Mouse (Mus musculus): ENCODE results near the gene Mcam. TPM values are rescaled to one million over a fixed set of nuclear protein-coding genes. Genes with fewer than 3 reads are reported as not detected.
A peak's percentile ranks its signal among the peaks of the same experiment; 100 is the strongest.

Gene Mcam
- 12.9 and 15.0 TPM in 2 replicates for polyA plus RNA-seq (2015; fragmentation: Nextera tagmentation; extraction: Ambion mirVana)

- Histone ChIP-seq H3K27me3 (replicated peaks; ENCODE audit: control insufficient read depth, insufficient read depth, low read length) (peaks cover 5% of the 10 kb centered on the region; the same call in 1 of the 2 replicates), H3K4me2 (ENCODE audit: low read length) (peak within 1 kb of the TSS; percentile 75), H3K9me3 (ENCODE audit: control insufficient read depth, low read length) (no peaks in the 10 kb centered on the region), H3K4me1 (replicated peaks; ENCODE audit: control insufficient read depth, insufficient read depth, low read length) (peaks cover 35% of the 10 kb centered on the region), H3K36me3 (ENCODE audit: control insufficient read depth, insufficient read depth) (no peaks in the 10 kb centered on the region), H3K4me3 (replicated peaks; ENCODE audit: low read length) (peak within 1 kb of the TSS; percentile 39), H3K27ac (ENCODE audit: low read length) (no peak within 1 kb of the TSS), H3K9ac (replicated peaks; ENCODE audit: low read depth, low read length) (peak within 1 kb of the TSS; percentile 33)
- ATAC-seq: peak; percentile 54
- 1% methylated on average over 50 of the region's 55 CpGs for WGBS
Observed at GRCm38 (mm10) chr9:44134101-44134850, at the start of gene Mcam. Mcam (plus strand) TSS chr9:44134469.

GRCm38 (mm10) chr9:44084659-44085229, 49.5 kb upstream of the Mcam start:
- WGBS: 0% methylated on average over 62 of the region's 62 CpGs
- Histone ChIP-seq H3K27me3 (replicated peaks; ENCODE audit: control insufficient read depth, insufficient read depth, low read length) (0 out of 2 replicates have a peak, but pooled peaks cover 8% of the 10 kb centered on the region), H3K27ac (ENCODE audit: low read length) (no peak overlapping the region), H3K4me3 (replicated peaks; ENCODE audit: low read length) (peak overlapping the region; percentile 64), H3K9ac (replicated peaks; ENCODE audit: low read depth, low read length) (peak overlapping the region; percentile 66), H3K4me1 (replicated peaks; ENCODE audit: control insufficient read depth, insufficient read depth, low read length) (peaks cover 40% of the 10 kb centered on the region), H3K9me3 (ENCODE audit: control insufficient read depth, low read length) (no peaks in the 10 kb centered on the region), H3K4me2 (ENCODE audit: low read length) (peak overlapping the region; percentile 100), H3K36me3 (ENCODE audit: control insufficient read depth, insufficient read depth) (no peaks in the 10 kb centered on the region)
- peak; percentile 57 for ATAC-seq

GRCm38 (mm10) chr9:44085276-44085675, 49.0 kb upstream of the Mcam start:
- Histone ChIP-seq H3K9ac (replicated peaks; ENCODE audit: low read depth, low read length) (peak overlapping the region; percentile 66), H3K4me3 (replicated peaks; ENCODE audit: low read length) (peak overlapping the region; percentile 64), H3K4me2 (ENCODE audit: low read length) (peak overlapping the region; percentile 100), H3K27ac (ENCODE audit: low read length) (no peak overlapping the region), H3K36me3 (ENCODE audit: control insufficient read depth, insufficient read depth) (no peaks in the 10 kb centered on the region), H3K4me1 (replicated peaks; ENCODE audit: control insufficient read depth, insufficient read depth, low read length) (peaks cover 40% of the 10 kb centered on the region), H3K9me3 (ENCODE audit: control insufficient read depth, low read length) (no peaks in the 10 kb centered on the region), H3K27me3 (replicated peaks; ENCODE audit: control insufficient read depth, insufficient read depth, low read length) (0 out of 2 replicates have a peak, but pooled peaks cover 8% of the 10 kb centered on the region)
- no peak for ATAC-seq
- 4% methylated on average over 10 of the region's 10 CpGs for WGBS

GRCm38 (mm10) chr9:44085741-44086665, 48.3 kb upstream of the Mcam start:
- peak; percentile 10; the same call in 1 of the 2 replicates for ATAC-seq
- Histone ChIP-seq H3K27me3 (replicated peaks; ENCODE audit: control insufficient read depth, insufficient read depth, low read length) (0 out of 2 replicates have a peak, but pooled peaks cover 8% of the 10 kb centered on the region), H3K9ac (replicated peaks; ENCODE audit: low read depth, low read length) (no peak overlapping the region), H3K36me3 (ENCODE audit: control insufficient read depth, insufficient read depth) (no peaks in the 10 kb centered on the region), H3K27ac (ENCODE audit: low read length) (no peak overlapping the region), H3K4me1 (replicated peaks; ENCODE audit: control insufficient read depth, insufficient read depth, low read length) (peaks cover 40% of the 10 kb centered on the region), H3K9me3 (ENCODE audit: control insufficient read depth, low read length) (no peaks in the 10 kb centered on the region), H3K4me2 (ENCODE audit: low read length) (no peak overlapping the region), H3K4me3 (replicated peaks; ENCODE audit: low read length) (no peak overlapping the region)
- WGBS: 61% methylated on average over 15 of the region's 15 CpGs

- 41% methylated on average over 10 of the region's 10 CpGs for WGBS
- Histone ChIP-seq H3K4me1 (replicated peaks; ENCODE audit: control insufficient read depth, insufficient read depth, low read length) (peaks cover 36% of the 10 kb centered on the region), H3K4me3 (replicated peaks; ENCODE audit: low read length) (no peak overlapping the region), H3K9me3 (ENCODE audit: control insufficient read depth, low read length) (no peaks in the 10 kb centered on the region), H3K36me3 (ENCODE audit: control insufficient read depth, insufficient read depth) (no peaks in the 10 kb centered on the region), H3K27ac (ENCODE audit: low read length) (no peak overlapping the region), H3K27me3 (replicated peaks; ENCODE audit: control insufficient read depth, insufficient read depth, low read length) (0 out of 2 replicates have a peak, but pooled peaks cover 8% of the 10 kb centered on the region), H3K4me2 (ENCODE audit: low read length) (no peak overlapping the region), H3K9ac (replicated peaks; ENCODE audit: low read depth, low read length) (no peak overlapping the region)
- no peak for ATAC-seq
Observed at GRCm38 (mm10) chr9:44086960-44087359, 47.3 kb upstream of the Mcam start.

- H3K27ac ChIP-seq (ENCODE audit: low read length): no peak overlapping the region
- WGBS: 12% methylated on average over 15 of the region's 15 CpGs
Observed at GRCm38 (mm10) chr9:44087761-44088455, 46.4 kb upstream of the Mcam start.

GRCm38 (mm10) chr9:44088877-44089608, 45.2 kb upstream of the Mcam start:
- 65% methylated on average over 12 of the region's 12 CpGs for WGBS
- ATAC-seq: no peak
- no peaks in the 10 kb centered on the region for H3K9me3 ChIP-seq (ENCODE audit: control insufficient read depth, low read length)
- H3K27me3 ChIP-seq (replicated peaks; ENCODE audit: control insufficient read depth, insufficient read depth, low read length): 0 out of 2 replicates have a peak, but pooled peaks cover 4% of the 10 kb centered on the region
- no peak overlapping the region for H3K4me3 ChIP-seq (replicated peaks; ENCODE audit: low read length)
- H3K36me3 ChIP-seq (ENCODE audit: control insufficient read depth, insufficient read depth): no peaks in the 10 kb centered on the region
- no peak overlapping the region for H3K27ac ChIP-seq (ENCODE audit: low read length)
- H3K4me2 ChIP-seq (ENCODE audit: low read length): no peak overlapping the region
- H3K9ac ChIP-seq (replicated peaks; ENCODE audit: low read depth, low read length): no peak overlapping the region
- H3K4me1 ChIP-seq (replicated peaks; ENCODE audit: control insufficient read depth, insufficient read depth, low read length): peaks cover 31% of the 10 kb centered on the region

More at GRCm38 (mm10) chr9:44087761-44088455, 46.4 kb upstream of the Mcam start:
- no peak overlapping the region for H3K9ac ChIP-seq (replicated peaks; ENCODE audit: low read depth, low read length)
- ATAC-seq: no peak
- 0 out of 2 replicates have a peak, but pooled peaks cover 8% of the 10 kb centered on the region for H3K27me3 ChIP-seq (replicated peaks; ENCODE audit: control insufficient read depth, insufficient read depth, low read length)
- H3K4me1 ChIP-seq (replicated peaks; ENCODE audit: control insufficient read depth, insufficient read depth, low read length): peaks cover 36% of the 10 kb centered on the region
- no peak overlapping the region for H3K4me2 ChIP-seq (ENCODE audit: low read length)
- no peaks in the 10 kb centered on the region for H3K9me3 ChIP-seq (ENCODE audit: control insufficient read depth, low read length)
- no peaks in the 10 kb centered on the region for H3K36me3 ChIP-seq (ENCODE audit: control insufficient read depth, insufficient read depth)
- no peak overlapping the region for H3K4me3 ChIP-seq (replicated peaks; ENCODE audit: low read length)

Measured in forebrain, embryonic 16.5 days (tissue).